Mouse (Mus musculus) lung, adult 2 months (tissue): ENCODE results near the gene Irf2.

Experiments used
- CTCF ChIP-seq: fragments of 200-500 bp; IDR thresholded peaks from 2 replicates; pipeline ENCODE4 v1.5.1; 2011; ENCODE audit warnings: mild to moderate bottlenecking, low read length, control low read depth; ENCODE audit not compliant: insufficient read depth
- POLR2A ChIP-seq: fragments of 200-500 bp; IDR thresholded peaks from 2 replicates; pipeline ENCODE4 v1.6.1; 2011; ENCODE audit warnings: low read depth, mild to moderate bottlenecking, control low read depth, low read length, borderline replicate concordance; ENCODE audit errors: extremely low read depth

- TF ChIP-seq POLR2A: no peak
- TF ChIP-seq CTCF: no peak
Measured at GRCm38 (mm10) chr8:46785070-46785469, 45.5 kb downstream of the Irf2 start.
